In genomic region chr10:42204768-42205412, GRCm38 (mm10) we compare ENCODE assay signal across 8 mouse cellular contexts.
DNase-seq lines count a peak whose midpoint lies in the region; ATAC-seq and TF ChIP-seq lines count a peak whose summit lies in the region.

No protein-coding gene starts in this region.

- DNase-seq in forebrain, postnatal 0 days = peak; percentile 46
- DNase-seq in forebrain, embryonic 11.5 days (ENCODE audit: low spot score) = no peak
- DNase-seq in NIH3T3 (ENCODE audit: low read depth) = peak; percentile 45
- peak; percentile 68 for DNase-seq in heart, adult 8-10 months (ENCODE audit: low spot score)
- DNase-seq in limb, embryonic 14.5 days (ENCODE audit: low spot score) = peak; percentile 13
- no peak for DNase-seq in cerebellum, postnatal 14 days

- no peaks in the 10 kb centered on the region for H3K9me3 ChIP-seq in forebrain, postnatal 0 days (ENCODE audit: low read length)
- H3K9me3 ChIP-seq in forebrain, embryonic 11.5 days (ENCODE audit: control insufficient read depth, low read length) = no peaks in the 10 kb centered on the region
- no peaks in the 10 kb centered on the region for H3K9me3 ChIP-seq in limb, embryonic 14.5 days (ENCODE audit: control insufficient read depth, low read length)
- H3K9me3 ChIP-seq in hindbrain, embryonic 13.5 days = no peaks in the 10 kb centered on the region
- no peaks in the 10 kb centered on the region for H3K9me3 ChIP-seq in forebrain, embryonic 13.5 days (replicated peaks)

- H3K27ac ChIP-seq in forebrain, postnatal 0 days (ENCODE audit: low read depth, low read length) = no peak overlapping the region
- H3K27ac ChIP-seq in forebrain, embryonic 11.5 days (ENCODE audit: low read depth, low read length) = no peak overlapping the region
- peak overlapping the region; percentile 35 for H3K27ac ChIP-seq in limb, embryonic 14.5 days (replicated peaks; ENCODE audit: low read depth, low read length)
- no peak overlapping the region for H3K27ac ChIP-seq in hindbrain, embryonic 13.5 days
- H3K27ac ChIP-seq in forebrain, embryonic 13.5 days = no peak overlapping the region

- WGBS in forebrain, postnatal 0 days = 73% methylated on average over 20 of the region's 20 CpGs
- 87% methylated on average over 20 of the region's 20 CpGs for WGBS in forebrain, embryonic 11.5 days
- 48% methylated on average over 20 of the region's 20 CpGs for WGBS in limb, embryonic 14.5 days
- 87% methylated on average over 20 of the region's 20 CpGs for WGBS in hindbrain, embryonic 13.5 days
- WGBS in forebrain, embryonic 13.5 days = 90% methylated on average over 20 of the region's 20 CpGs

- no peaks in the 10 kb centered on the region for H3K27me3 ChIP-seq in forebrain, postnatal 0 days (ENCODE audit: insufficient read depth, low read length)
- no peaks in the 10 kb centered on the region for H3K27me3 ChIP-seq in forebrain, embryonic 11.5 days (ENCODE audit: control insufficient read depth, insufficient read depth, low read length)
- no peaks in the 10 kb centered on the region for H3K27me3 ChIP-seq in limb, embryonic 14.5 days (ENCODE audit: control insufficient read depth, insufficient read depth, low read length)
- H3K27me3 ChIP-seq in hindbrain, embryonic 13.5 days = no peaks in the 10 kb centered on the region
- no peaks in the 10 kb centered on the region for H3K27me3 ChIP-seq in forebrain, embryonic 13.5 days

- no peak overlapping the region for H3K9ac ChIP-seq in forebrain, postnatal 0 days
- H3K9ac ChIP-seq in forebrain, embryonic 11.5 days (ENCODE audit: low read length) = no peak overlapping the region
- H3K9ac ChIP-seq in limb, embryonic 14.5 days (ENCODE audit: low read depth, low read length, severe bottlenecking) = no peak overlapping the region
- no peak overlapping the region for H3K9ac ChIP-seq in hindbrain, embryonic 13.5 days
- no peak overlapping the region for H3K9ac ChIP-seq in forebrain, embryonic 13.5 days

- peak; percentile 82 for ATAC-seq in forebrain, postnatal 0 days
- no peak for ATAC-seq in forebrain, embryonic 11.5 days (replicated peaks; ENCODE audit: low FRiP score)
- ATAC-seq in limb, embryonic 14.5 days (ENCODE audit: low FRiP score, low read depth) = peak; percentile 34
- ATAC-seq in hindbrain, embryonic 13.5 days (ENCODE audit: low FRiP score) = no peak
- ATAC-seq in forebrain, embryonic 13.5 days = no peak

- no peak for TF ChIP-seq CTCF in forebrain, postnatal 0 days (IDR thresholded peaks at IDR 0.05; ENCODE audit: low read depth)

- no peaks in the 10 kb centered on the region for H3K36me3 ChIP-seq in forebrain, postnatal 0 days (ENCODE audit: insufficient read depth)
- no peaks in the 10 kb centered on the region for H3K36me3 ChIP-seq in forebrain, embryonic 11.5 days (ENCODE audit: control insufficient read depth, insufficient read depth, low read length)
- H3K36me3 ChIP-seq in limb, embryonic 14.5 days (ENCODE audit: control insufficient read depth, insufficient read depth, low read length) = no peaks in the 10 kb centered on the region
- no peaks in the 10 kb centered on the region for H3K36me3 ChIP-seq in hindbrain, embryonic 13.5 days
- no peaks in the 10 kb centered on the region for H3K36me3 ChIP-seq in forebrain, embryonic 13.5 days (ENCODE audit: poor library complexity, severe bottlenecking)

- no peak for TF ChIP-seq POLR2A in limb, embryonic 14.5 days (IDR thresholded peaks at IDR 0.05; ENCODE audit: borderline replicate concordance, extremely low read depth, insufficient read depth, insufficient read length)

- H3K4me1 ChIP-seq in forebrain, postnatal 0 days (ENCODE audit: insufficient read depth) = no peaks in the 10 kb centered on the region; the same call in 1 of the 2 replicates
- H3K4me1 ChIP-seq in forebrain, embryonic 11.5 days (replicated peaks; ENCODE audit: control insufficient read depth, insufficient read depth, low read length) = peaks cover 2% of the 10 kb centered on the region; the same call in 1 of the 2 replicates
- peaks cover 28% of the 10 kb centered on the region for H3K4me1 ChIP-seq in limb, embryonic 14.5 days (ENCODE audit: control insufficient read depth, insufficient read depth, low read length)
- peaks cover 17% of the 10 kb centered on the region for H3K4me1 ChIP-seq in hindbrain, embryonic 13.5 days (replicated peaks)
- H3K4me1 ChIP-seq in forebrain, embryonic 13.5 days = peaks cover under 1% of the 10 kb centered on the region

- H3K4me3 ChIP-seq in forebrain, postnatal 0 days (ENCODE audit: low read depth, low read length) = no peak overlapping the region
- no peak overlapping the region for H3K4me3 ChIP-seq in forebrain, embryonic 11.5 days (ENCODE audit: low read depth, low read length)
- no peak overlapping the region for H3K4me3 ChIP-seq in limb, embryonic 14.5 days (replicated peaks; ENCODE audit: low read length)
- no peak overlapping the region for H3K4me3 ChIP-seq in hindbrain, embryonic 13.5 days
- H3K4me3 ChIP-seq in forebrain, embryonic 13.5 days = no peak overlapping the region

- H3K4me2 ChIP-seq in forebrain, postnatal 0 days (ENCODE audit: low read depth) = no peak overlapping the region
- no peak overlapping the region for H3K4me2 ChIP-seq in forebrain, embryonic 11.5 days (ENCODE audit: low read depth, low read length, severe bottlenecking)
- H3K4me2 ChIP-seq in limb, embryonic 14.5 days (replicated peaks; ENCODE audit: low read depth, low read length, severe bottlenecking) = no peak overlapping the region
- no peak overlapping the region for H3K4me2 ChIP-seq in hindbrain, embryonic 13.5 days
- H3K4me2 ChIP-seq in forebrain, embryonic 13.5 days = no peak overlapping the region

Comparison
In these comparisons a context has a peak if more than half of its experiments do, and no peak if none do; other contexts are left out.
1. ATAC-seq: peak in forebrain, postnatal 0 days (single experiment) and limb, embryonic 14.5 days (single experiment); none in forebrain, embryonic 11.5 days (single experiment), hindbrain, embryonic 13.5 days (single experiment) and forebrain, embryonic 13.5 days (single experiment).
2. DNase-seq: peak in forebrain, postnatal 0 days (single experiment), NIH3T3 (single experiment), heart, adult 8-10 months (single experiment) and limb, embryonic 14.5 days (single experiment); none in forebrain, embryonic 11.5 days (single experiment) and cerebellum, postnatal 14 days (0 of 2).